Mouse (Mus musculus): ENCODE results near the gene Slc26a6.

The Slc26a6 gene

DNA sequence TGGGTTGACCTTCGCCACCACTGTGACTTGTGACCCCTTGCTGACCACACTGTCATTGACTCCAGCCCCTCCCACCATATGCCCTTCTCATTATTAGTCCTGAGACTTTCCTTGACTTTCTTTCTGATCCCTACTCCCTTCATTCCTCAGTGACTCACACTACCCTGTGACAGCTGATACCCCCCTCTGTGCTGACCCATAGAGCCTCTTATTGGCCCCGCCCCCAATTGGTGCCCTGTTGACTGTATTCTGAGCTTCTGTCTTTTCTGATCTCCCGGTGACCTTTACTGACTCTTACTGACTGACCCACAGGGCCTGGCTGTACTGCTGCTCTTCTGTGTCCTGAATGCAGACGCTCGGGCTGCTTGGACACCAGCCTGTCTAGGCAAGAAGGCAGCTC is 7.7 kb upstream of the Slc26a6 start:
- no peak for DNase-seq (ENCODE audit: extremely low read depth, low read depth, low spot score)

DNA sequence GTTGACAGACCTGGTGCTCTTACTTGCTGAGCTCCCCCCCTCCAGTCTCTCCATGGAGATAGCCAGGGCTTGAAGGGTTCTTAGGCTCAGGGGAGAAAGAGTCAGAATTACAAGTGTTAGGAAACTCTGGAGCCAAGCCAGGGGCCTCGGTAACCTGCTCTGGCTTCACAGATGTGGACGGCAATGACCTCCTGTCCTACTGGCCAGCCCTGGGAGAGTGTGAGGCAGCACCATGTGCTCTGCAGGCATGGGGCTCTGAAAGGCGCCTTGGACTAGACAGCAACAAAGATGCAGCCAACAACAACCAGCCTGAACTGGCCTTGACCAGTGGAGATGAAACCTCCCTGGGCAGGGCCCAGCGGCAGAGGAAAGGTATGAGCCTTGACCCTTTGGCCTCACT is 5.7 kb upstream of the Slc26a6 start:
- DNase-seq (ENCODE audit: extremely low read depth, low read depth, low spot score): no peak

DNA sequence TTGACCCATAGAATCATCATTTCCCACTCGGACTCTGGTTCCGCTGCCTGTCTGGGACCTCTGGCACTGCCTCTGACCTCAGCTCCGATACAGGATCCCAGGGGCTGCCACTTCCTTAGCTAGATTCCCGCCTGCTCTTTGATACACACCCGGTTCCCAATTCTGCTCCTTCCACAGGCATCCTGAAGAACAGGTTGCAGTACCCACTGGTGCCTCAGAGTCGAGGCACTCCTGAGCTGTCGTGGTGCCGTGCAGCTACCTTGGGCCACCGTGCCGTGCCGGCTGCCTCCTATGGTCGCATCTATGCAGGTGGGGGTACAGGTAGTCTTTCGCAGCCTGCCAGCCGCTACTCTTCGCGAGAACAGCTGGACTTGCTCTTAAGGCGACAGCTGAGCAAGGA is 4.7 kb upstream of the Slc26a6 start:
- no peak for DNase-seq (ENCODE audit: extremely low read depth, low read depth, low spot score)

DNA sequence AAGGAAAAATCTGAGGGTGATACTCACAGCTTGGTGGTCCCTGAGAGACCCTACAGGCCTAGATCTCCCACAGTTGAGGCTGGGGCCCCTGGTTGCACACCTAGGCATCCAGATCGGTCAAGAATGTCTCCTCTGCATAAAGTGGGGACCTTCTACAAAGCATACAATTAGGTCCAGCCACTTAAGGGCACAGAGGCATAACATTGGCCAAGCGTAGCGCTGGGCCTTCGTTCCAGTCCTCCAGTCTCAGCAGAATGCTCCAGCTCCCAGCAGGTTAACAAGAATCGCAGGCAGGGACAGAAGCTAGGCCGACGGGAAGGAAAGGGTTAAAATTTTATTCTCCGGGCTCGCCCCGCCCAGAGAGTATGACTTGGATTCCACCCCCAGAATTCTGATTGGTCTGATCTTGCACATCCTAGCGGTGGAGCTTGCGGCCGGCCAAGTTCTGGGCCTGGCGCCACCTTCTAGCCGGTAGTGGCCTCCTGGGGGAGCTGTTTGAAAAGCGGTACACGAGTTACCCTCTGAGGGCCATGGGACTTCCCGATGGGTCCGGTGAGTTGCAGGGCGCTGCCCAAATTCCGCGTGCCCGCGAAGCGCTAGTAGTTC is 655 bp downstream of the Slc26a6 start:
- DNase-seq (ENCODE audit: extremely low read depth, low read depth, low spot score): peak; percentile 67

DNA sequence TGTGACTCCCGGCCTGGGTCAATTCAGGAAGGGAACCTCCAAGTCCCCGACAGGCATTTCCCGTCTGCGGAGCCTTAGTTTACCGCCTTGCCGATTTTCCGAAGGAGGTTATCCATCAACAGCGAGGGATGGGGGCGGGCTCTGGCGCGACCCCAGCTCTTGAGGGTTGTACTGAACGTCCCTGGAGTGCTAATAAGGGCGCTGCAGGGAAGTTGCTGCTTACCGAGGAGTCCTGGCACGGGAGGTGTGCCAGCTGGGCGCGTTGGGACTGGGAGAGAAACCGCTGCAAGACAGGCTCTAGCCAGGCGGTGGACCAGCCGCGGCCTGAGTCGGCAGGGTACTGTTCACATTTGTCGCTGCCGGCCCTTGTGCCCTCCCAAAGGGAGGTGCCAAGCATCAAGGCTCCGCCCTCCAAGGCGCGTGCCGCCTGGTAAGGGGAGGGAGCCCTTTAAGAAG is 1.2 kb downstream of the Slc26a6 start:
- no peak for DNase-seq (ENCODE audit: extremely low read depth, low read depth, low spot score)

DNA sequence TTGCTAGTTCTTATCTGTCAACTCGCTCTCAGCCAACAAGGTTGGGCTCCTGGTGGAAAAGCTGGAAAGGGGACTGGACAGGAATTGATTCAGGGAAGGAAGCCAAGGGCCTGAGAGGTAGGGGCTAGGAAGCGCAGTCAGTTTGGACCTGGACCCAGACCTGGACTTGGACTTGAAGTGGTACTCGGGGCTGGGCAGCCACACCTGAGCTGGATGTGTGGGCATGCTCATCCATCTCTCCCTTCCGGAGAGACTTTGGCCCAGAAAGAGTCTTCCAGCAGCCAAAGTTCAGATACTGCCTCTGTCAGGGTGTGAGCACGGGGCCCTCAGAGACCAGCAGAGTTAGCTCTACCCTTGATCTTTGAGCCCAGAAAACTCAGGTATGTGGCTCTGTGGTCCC is 2.3 kb downstream of the Slc26a6 start:
- no peak for DNase-seq (ENCODE audit: extremely low read depth, low read depth, low spot score)

DNA sequence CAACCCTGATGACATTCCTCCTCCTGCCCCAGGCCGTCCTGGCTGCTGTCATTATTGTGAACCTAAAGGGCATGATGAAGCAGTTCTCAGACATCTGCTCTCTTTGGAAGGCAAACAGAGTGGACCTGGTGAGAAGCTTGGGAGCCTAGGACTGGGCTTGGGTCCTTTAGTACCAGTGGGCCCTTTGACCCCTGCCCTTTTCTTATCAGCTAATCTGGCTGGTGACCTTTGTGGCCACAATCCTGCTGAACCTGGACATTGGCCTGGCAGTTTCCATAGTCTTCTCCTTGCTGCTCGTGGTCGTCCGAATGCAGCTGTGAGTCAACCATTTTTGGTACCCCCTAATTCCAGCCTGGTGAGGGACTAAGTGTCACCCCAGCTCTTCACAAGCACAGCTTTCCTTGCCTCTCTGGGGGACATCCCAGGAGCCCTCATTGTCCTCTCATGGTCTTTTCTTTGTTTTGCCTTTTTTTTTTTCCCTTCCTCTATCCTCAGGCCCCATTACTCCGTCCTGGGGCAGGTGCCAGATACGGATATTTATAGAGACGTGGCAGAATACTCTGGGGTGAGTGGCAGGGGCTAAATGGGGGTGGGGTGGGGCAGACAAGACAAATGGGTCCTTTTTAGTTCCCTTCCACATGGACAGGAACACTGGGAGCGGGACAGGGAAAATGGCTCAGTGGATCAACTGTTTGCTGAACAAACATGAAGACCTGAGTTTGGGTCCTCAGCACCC is 5.9 kb downstream of the Slc26a6 start:
- no peak for DNase-seq (ENCODE audit: extremely low read depth, low read depth, low spot score)

DNA sequence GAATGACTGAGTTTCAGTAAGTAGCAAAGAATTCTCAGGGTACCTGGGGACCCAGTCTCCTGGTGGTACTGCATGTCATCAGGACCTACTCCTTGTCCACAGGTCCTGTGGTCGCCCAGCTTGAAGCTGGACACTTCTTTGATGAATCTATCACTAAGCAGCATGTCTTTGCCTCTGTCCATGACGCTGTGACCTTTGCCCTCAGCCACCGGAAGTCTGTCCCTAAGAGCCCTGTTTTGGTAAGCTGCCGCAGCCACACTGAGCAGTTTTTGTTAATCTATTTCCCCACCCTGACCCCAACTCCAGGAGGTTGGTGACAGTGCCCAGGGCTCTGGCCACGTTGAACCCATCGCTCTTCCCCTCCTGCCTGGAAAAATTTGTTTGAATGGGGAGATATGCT is 59.2 kb downstream of the Slc26a6 start:
- no peak for DNase-seq (ENCODE audit: extremely low read depth, low read depth, low spot score)

DNA sequence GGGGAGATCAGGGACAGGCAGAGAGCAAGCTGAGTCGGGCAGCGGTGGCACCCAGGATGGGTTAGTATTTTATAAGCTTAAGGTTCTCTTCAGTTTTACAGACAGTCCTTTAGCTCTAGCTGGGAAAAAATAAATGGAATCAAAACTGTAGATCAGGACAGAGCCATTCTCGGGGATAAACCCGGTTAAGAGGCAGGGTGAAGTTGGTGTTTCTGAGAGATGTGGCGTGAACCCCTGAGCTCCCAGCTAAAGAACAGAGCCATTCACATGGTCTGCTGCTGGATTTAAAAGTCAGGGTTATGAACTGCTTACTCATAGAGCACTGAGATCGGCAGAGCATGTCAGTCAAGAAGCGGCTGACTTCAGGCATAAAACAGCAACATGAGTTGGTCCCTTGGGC is 60.1 kb downstream of the Slc26a6 start:
- DNase-seq (ENCODE audit: extremely low read depth, low read depth, low spot score): no peak

DNA sequence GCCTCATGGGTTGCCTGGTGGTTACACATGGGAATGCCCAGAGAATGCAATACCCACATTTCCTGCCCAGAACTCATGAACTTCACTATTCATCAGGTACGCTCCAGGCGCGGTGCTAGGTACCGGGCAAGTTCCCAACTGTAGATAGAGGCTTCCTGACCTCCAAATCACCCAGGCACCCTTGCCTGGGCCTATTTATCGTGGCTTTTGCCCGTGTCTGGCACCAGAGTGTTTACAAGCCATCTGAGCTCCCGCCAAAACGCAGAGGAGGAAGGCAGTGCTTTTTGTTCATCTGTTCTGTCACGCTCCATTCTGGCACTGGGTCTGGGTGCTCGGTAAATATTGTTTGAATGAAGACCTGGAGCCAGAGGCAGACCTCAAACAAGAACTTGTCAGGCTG is 60.5 kb downstream of the Slc26a6 start:
- DNase-seq (ENCODE audit: extremely low read depth, low read depth, low spot score): no peak

DNA sequence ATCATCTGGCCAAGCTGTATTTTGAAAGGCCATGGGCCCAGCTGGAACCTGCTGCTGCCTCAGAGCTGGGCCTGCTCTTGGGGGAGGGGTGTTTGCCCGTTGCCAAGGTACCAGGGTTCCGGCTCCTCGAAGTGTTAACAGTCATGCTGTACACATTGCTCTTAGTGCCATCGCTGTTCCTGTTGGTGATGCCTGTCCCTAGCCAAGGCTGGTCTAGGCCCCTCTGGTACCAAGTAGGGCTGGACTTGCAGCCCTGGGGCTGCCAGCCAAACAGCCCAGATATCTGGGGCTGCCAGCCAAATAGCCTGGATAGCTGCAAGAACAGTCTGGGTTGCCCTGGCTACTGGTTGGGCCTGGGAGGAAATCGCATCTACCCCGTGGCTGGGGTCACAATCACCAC is 61.4 kb downstream of the Slc26a6 start, which contains the start of gene Tmem89:
Gene Tmem89 (plus strand): TSS at position 129 of the 400 bp plus-strand sequence.
- DNase-seq (ENCODE audit: extremely low read depth, low read depth, low spot score): no peak

DNA sequence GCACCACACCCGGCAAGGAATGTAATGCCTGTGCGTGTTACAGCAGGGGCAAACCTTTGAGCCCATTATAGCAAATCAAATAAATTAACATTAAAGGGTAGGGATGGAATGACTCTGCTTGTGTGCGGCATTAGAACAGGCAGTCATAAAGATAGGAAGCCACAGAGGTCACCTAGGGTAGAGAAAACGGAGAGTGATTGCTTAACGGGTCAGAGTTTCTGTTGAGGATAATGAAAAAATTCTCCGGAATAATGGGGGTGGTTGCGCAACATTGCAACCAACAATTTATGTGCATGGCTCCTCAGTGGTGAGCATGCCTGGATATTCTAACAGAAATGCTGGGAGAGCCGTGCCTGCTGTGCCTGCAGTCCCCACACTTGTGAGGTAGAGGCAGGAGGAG is 72.8 kb downstream of the Slc26a6 start:
- no peak for DNase-seq (ENCODE audit: extremely low read depth, low read depth, low spot score)

DNA sequence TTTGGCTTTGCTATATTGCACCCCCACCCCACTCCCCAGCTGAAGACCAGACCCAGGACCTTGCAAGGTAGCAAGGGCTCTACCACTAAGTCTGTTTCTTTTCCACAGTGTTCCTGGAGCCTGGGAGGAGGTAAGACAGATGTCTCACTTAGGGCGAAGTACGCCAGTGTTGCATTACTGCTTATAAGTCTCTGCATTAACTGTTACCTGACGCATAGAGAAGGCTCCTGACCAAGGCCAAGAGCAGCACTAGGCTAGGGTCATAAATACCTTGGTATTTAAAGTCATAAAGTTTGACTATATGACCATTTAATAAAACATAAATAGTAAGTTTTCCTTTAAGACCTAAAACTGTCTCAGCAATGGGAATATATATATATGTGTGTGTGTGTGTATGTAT is 75.3 kb downstream of the Slc26a6 start:
- no peak for DNase-seq (ENCODE audit: extremely low read depth, low read depth, low spot score)

DNA sequence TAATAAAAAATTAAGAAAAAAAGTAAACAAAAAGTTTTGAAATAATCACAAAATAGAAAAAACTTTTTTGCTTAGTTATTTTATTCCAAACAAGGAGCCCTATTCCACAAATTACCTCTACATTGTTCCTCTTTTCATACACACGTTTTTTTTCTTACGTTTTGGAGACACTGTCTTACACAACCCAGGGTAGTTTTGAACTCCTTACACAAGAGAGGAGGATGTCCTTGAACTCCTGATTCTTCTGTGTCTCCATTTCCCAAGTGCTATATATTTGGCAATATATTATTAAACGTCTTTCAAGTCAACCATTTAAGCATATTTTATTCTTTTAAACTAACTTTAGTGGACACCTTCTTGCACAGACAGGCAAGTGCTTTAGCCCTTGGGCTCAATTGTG is 82.9 kb downstream of the Slc26a6 start:
- no peak for DNase-seq (ENCODE audit: extremely low read depth, low read depth, low spot score)

DNA sequence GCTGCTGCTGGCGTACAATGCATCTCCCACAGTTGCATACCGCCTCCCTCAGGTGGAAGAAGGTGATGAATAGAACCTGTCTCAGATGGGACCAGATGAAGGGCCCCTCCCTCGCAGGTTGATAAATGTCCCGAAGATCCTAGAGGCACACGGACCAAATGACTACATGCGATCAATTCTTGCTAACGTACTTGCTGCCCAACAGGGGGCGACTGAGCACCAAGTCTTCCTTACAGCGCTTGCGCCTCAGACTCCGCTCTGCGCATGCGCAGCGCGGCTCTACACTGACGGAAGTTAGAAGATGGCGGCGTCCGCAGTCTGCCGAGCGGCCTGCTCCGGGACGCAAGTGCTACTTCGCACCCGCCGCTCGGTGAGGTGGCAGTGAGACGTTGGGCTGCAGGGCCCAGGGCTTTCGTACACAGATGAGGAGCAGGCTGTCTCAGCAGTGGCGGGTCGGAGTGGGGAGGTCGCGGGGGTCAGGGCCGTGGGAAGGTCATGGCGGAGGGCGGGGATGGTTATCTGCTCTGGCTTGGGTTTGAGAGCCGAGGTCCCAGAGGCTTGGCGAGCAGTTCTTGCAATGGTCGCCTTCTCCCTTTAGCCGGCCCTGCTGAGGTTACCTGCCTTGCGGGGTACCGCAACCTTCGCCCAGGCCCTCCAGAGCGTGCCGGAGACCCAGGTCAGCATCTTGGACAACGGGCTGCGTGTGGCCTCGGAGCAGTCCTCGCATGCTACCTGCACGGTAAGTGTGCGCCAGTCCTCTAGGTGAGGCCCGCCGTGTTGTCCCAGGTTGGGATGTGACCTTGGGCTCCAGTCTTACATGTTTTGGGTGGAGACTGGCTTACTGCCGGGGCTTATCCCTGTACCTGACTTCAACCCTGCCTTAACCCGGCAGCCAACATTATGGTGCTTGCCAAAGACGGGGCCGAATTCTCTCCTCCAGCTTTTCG is 83.6 kb downstream of the Slc26a6 start, which contains the start of gene Uqcrc1:
Gene Uqcrc1 (plus strand): TSS at position 216 of the 947 bp plus-strand sequence.
- peak; percentile 68 for DNase-seq (ENCODE audit: extremely low read depth, low read depth, low spot score)

DNA sequence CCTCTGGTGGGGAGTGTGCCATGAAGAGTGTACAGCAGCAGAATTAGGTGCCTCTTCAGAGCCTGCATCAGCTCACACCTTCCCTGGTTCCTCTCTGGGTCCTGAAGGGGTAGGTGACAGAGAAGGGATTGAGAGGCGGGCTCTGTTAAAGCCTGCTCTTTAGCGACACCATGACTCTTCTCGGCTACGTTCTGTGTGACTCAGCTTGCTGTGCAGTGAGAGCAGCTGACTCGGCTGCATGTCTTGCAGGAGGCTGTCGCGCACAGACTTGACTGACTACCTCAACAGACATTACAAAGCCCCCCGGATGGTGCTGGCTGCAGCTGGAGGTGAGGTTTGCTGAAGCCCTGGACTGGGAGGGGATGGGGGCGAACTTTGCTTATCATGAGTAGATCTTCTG is 92.0 kb downstream of the Slc26a6 start:
- DNase-seq (ENCODE audit: extremely low read depth, low read depth, low spot score): no peak

DNA sequence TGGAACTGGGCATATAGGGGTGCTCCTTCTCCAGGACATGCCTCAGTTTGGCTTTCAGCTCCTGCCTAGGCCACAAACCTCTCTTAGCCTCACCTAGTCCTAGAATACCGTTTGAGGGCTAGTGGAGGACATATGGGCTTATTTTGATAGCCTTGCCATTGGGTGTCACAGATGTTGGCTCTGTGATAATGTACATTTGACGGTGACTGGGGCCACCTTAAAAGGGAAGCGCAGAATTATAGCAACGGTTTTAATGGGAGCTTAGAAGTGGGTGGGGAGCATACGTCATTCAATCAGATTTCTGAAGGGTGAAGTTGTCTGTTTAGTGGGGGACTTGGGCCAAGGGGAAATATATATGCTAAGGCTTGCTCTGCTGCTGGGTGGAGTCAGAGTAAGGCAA is 92.5 kb downstream of the Slc26a6 start:
- no peak for DNase-seq (ENCODE audit: extremely low read depth, low read depth, low spot score)

DNA sequence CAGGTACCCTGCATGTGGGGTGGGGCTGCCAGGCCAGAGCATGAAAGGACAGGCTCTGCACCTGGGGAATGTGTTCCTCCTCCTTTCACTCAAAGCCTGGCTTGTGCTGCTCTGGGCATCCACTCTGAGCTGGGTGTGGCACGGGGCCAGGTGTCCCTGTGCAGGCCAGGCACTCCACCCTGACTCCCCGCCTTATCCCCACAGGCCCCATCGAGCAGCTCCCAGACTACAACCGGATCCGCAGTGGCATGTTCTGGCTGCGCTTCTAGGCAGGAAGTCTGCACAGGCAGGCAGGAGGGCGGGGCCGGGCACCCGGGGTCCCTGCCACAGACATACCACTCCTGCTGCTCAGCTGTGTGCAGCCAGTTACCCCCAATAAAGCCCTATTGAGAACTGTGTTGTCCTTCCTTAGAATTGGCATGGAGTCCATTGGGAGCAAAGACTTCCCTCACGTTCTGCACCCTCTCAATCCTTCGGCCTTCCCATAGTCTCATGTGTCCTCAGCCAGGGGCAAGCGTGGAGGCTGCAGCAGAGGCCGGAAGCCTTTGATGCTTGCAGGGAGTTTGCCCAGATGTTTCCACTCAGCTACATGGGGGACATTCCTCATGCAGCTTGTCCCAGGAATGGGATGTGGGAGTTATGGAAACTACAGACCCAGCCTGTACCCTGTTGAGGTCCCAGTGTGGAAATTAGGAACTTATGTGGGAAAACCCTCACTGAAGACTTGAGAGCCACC is 96.3 kb downstream of the Slc26a6 start:
- DNase-seq (ENCODE audit: extremely low read depth, low read depth, low spot score): peak; percentile 40

DNA sequence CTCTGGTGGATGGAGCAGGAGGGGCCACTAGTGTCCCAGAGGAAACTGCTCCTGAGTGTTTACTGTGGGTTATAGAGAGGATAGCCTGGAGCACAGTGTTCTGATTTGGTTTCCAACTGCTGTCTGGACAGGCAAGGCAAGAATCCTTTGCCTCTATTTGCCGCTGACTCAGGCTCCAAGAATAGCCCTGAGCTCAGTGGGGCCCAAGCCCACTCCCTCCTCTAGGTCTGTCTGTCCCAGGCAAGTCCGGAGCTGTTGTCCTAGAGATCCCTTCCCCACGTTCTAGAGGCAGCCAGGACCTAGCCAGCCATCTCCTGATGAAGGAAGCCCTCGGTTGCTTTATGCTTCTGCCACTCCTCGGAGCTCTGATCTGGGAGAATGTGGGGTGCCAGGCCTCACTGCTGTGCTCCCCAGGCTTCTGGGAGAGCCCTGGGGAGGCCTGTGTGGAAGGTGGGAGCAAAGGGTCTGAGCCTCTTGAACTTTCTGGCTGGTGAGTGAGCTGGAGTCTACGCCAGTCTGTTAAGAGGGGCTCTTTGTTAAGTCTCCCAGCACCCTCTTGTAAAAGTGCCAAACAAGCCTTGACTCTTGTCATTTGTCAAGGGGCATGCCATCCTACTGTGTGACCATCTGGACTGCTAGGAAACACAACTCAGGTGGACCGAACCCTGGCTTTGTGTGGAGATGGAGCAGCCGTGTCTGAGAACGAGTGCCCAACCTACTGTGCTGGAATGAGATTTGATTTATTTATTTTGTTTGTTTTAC is 97.1 kb downstream of the Slc26a6 start:
- no peak for DNase-seq (ENCODE audit: extremely low read depth, low read depth, low spot score)

DNA sequence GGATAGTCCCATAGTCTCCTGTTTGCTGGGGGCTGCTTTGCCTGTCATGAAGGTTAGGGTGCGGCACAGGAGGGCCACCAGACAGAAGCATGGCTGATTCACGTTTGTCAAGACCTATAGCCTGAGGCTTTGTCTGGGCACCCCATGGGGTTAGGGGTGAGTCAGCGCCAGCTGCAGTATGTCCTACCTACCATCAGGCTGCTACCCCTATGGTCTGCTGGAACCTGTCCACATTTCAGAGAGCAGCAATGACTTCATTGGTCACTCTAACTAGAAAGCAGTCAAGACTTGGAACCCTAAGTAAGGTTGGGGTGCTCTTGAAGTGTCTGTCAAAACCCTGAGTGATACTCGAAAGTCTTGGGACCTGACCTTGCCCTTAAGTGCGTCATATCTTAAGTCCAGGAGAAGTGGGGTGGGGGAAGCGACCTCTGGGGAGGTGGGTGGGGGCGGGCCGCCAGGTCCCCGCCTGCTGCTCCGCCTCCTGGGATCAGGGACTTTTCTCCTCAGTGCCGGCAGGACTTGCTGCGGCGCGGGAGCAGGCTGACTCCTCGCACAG is 100.1 kb downstream of the Slc26a6 start, which contains the start of gene Col7a1:
Gene Col7a1 (plus strand): TSS at position 506 of the 556 bp plus-strand sequence.
- no peak for DNase-seq (ENCODE audit: extremely low read depth, low read depth, low spot score)

All from fat pad, adult 2 months (tissue).